Mouse (Mus musculus) bone marrow macrophage, adult 2 months (primary cell): Measurements from ENCODE around the gene Cldn15. TPM values are rescaled to one million over a fixed set of nuclear protein-coding genes. Genes with fewer than 3 reads are reported as not detected.

ENCODE experiments used
- H3K27ac ChIP-seq: 2 replicates; pipeline ENCODE4 v1.5.1; 2012; ENCODE audit warnings: low read depth, low read length; ENCODE audit not compliant: insufficient read depth
- H3K4me1 ChIP-seq: 2 replicates; pipeline ENCODE4 v1.6.1; 2012; ENCODE audit warnings: low read length; ENCODE audit not compliant: control insufficient read depth, insufficient read depth
- H3K4me3 ChIP-seq: 2 replicates; pipeline ENCODE4 v1.5.1; 2012; ENCODE audit warnings: mild to moderate bottlenecking, low read length, moderate library complexity; ENCODE audit not compliant: insufficient read depth
- CTCF ChIP-seq: IDR thresholded peaks from 2 replicates; pipeline ENCODE4 v1.5.1; 2012; ENCODE audit warnings: low read depth, mild to moderate bottlenecking, low read length, moderate library complexity
- POLR2A ChIP-seq: IDR thresholded peaks from 2 replicates; pipeline ENCODE4 v1.6.1; 2012; ENCODE audit warnings: mild to moderate bottlenecking, low read depth, low read length, borderline replicate concordance
- polyA plus RNA-seq: library from polyadenylated mRNA; stranded (reverse); fragments of >200 nt; gene quantifications from 2 replicates; pipeline ENCODE4 v1.2.4, GENCODE M21; 2012; ENCODE audit not compliant: missing spikeins, insufficient read depth, insufficient read length

The Cldn15 gene
- polyA plus RNA-seq, 1 experiment = not detected

GRCm38 (mm10) chr5:136962501-136962900 is 3.9 kb upstream of the Cldn15 start:
- peak overlapping the region; percentile 88 for H3K27ac ChIP-seq
- H3K4me3 ChIP-seq = peak overlapping the region; percentile 92
- TF ChIP-seq CTCF (peak; percentile 81), POLR2A (no peak)
- H3K4me1 ChIP-seq = peaks cover 8% of the 10 kb centered on the region; the same call in 1 of the 2 replicates

- no peak for TF ChIP-seq CTCF
- no peak for TF ChIP-seq POLR2A
- Histone ChIP-seq H3K27ac (no peak overlapping the region), H3K4me3 (peak overlapping the region; percentile 92), H3K4me1 (peaks cover 8% of the 10 kb centered on the region; the same call in 1 of the 2 replicates)
Measured at GRCm38 (mm10) chr5:136962966-136963540, 3.4 kb upstream of the Cldn15 start.

GRCm38 (mm10) chr5:136965210-136965609 is 1.2 kb upstream of the Cldn15 start:
- Histone ChIP-seq H3K4me1 (peaks cover 8% of the 10 kb centered on the region; the same call in 1 of the 2 replicates), H3K27ac (no peak overlapping the region), H3K4me3 (no peak overlapping the region)
- TF ChIP-seq CTCF = no peak
- no peak for TF ChIP-seq POLR2A

- H3K27ac ChIP-seq = no peak overlapping the region
- no peak overlapping the region for H3K4me3 ChIP-seq
- TF ChIP-seq CTCF (no peak), POLR2A (no peak)
- H3K4me1 ChIP-seq = peaks cover 8% of the 10 kb centered on the region; the same call in 1 of the 2 replicates
Measured at GRCm38 (mm10) chr5:136965686-136966085, 730 bp upstream of the Cldn15 start.

- Histone ChIP-seq H3K4me1 (peaks cover 3% of the 10 kb centered on the region; the same call in 1 of the 2 replicates), H3K4me3 (no peak overlapping the region), H3K27ac (no peak overlapping the region)
- no peak for TF ChIP-seq CTCF
- no peak for TF ChIP-seq POLR2A
Measured at GRCm38 (mm10) chr5:136966861-136967455, 542 bp downstream of the Cldn15 start.

GRCm38 (mm10) chr5:136967592-136967991 is 1.2 kb downstream of the Cldn15 start:
- TF ChIP-seq POLR2A = no peak
- no peak for TF ChIP-seq CTCF
- Histone ChIP-seq H3K27ac (no peak overlapping the region), H3K4me3 (no peak overlapping the region), H3K4me1 (peaks cover 3% of the 10 kb centered on the region; the same call in 1 of the 2 replicates)

GRCm38 (mm10) chr5:136970703-136971102 is 4.3 kb downstream of the Cldn15 start:
- Histone ChIP-seq H3K4me1 (no peaks in the 10 kb centered on the region), H3K27ac (no peak overlapping the region), H3K4me3 (no peak overlapping the region)
- TF ChIP-seq POLR2A = no peak
- peak; percentile 74 for TF ChIP-seq CTCF

- Histone ChIP-seq H3K27ac (no peak overlapping the region), H3K4me3 (no peak overlapping the region), H3K4me1 (peaks cover 4% of the 10 kb centered on the region)
- no peak for TF ChIP-seq CTCF
Measured at GRCm38 (mm10) chr5:136973670-136974069, 7.3 kb downstream of the Cldn15 start.

- peak overlapping the region; percentile 5; the same call in 1 of the 2 replicates for H3K27ac ChIP-seq
- no peak for TF ChIP-seq CTCF
- TF ChIP-seq POLR2A = no peak
- peaks cover 11% of the 10 kb centered on the region for H3K4me1 ChIP-seq
- no peak overlapping the region for H3K4me3 ChIP-seq
Measured at GRCm38 (mm10) chr5:136977769-136978168, 11.4 kb downstream of the Cldn15 start.

GRCm38 (mm10) chr5:136979762-136980161 is 13.3 kb downstream of the Cldn15 start:
- TF ChIP-seq CTCF (no peak), POLR2A (no peak)
- Histone ChIP-seq H3K27ac (no peak overlapping the region), H3K4me3 (no peak overlapping the region), H3K4me1 (peaks cover 11% of the 10 kb centered on the region)

GRCm38 (mm10) chr5:136980974-136981373 is 14.6 kb downstream of the Cldn15 start:
- no peak overlapping the region for H3K27ac ChIP-seq
- peak; percentile 34; the same call in 1 of the 2 replicates for TF ChIP-seq CTCF
- TF ChIP-seq POLR2A = no peak

More at GRCm38 (mm10) chr5:136980974-136981373, 14.6 kb downstream of the Cldn15 start:
- H3K4me3 ChIP-seq = no peak overlapping the region
- peaks cover 13% of the 10 kb centered on the region for H3K4me1 ChIP-seq
